Mouse (Mus musculus) T-helper 17 cell (primary cell): ENCODE results near the gene Pigf.

ENCODE experiments used
- in situ Hi-C, 2 experiments: fragments of 300-600 bp; cut with MboI, MseI; formaldehyde crosslinking; loops; 1 replicate in 1 of 2; 2 replicates in 1 of 2; pipeline ENCODE4 v1.15.1; 2025; ENCODE audit warnings: high pct_unique_total_duplicates in 2 of 2

The Pigf gene

GRCm38 (mm10) chr17:87036141-87037073 lies 11.2 kb upstream of the Pigf start:
- in situ Hi-C loops = no loop called here

DNA sequence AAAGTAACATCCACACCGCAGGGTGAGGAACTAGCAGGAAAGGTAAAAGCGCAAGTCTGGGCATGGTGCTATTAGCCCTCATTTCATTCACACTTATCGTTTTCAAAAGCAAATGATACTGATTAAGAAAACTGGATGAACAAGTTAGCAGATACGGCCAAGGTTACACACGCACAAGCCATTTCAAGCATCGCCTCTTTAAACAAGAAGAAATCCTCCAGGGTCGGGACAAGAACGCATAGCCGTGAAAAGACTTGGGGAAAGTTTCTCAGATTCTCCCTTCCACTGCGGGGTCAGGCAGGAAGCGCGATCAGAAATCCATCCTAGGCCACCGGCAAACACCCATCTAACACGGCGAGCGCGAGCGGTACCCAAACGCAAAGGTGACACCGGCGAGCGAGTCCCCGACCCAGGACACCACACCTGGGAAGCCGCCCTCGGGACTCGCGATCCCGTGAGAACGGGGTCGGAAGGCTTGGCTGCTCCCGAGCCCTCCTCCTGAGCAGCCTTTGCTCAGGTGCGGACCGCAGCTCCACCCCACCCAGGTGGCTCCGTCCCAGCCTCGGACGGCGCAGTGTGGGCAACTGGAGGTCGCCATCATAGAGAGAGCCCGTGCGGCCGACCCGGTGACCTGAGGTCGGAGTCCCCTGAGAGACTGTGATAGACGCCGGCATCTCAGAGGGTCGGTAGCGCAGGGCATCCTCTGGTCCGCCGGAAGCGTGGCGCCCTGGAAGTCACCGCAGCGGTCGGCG lies 539 bp downstream of the Pigf start:
- in situ Hi-C loops = loop anchor here (5.0 to 10.0 kb wide), 2 partner anchors 57 to 60 kb away; partner anchors contain the start of gene Rhoq (in 1 of the 2)

GRCm38 (mm10) chr17:87019692-87020091 lies 5.5 kb downstream of the Pigf start:
- in situ Hi-C loops = loop anchor here in 1 of 2 experiments (10.0 kb wide), 1 partner anchor 55 kb away; the partner anchor contains the start of gene Rhoq

DNA sequence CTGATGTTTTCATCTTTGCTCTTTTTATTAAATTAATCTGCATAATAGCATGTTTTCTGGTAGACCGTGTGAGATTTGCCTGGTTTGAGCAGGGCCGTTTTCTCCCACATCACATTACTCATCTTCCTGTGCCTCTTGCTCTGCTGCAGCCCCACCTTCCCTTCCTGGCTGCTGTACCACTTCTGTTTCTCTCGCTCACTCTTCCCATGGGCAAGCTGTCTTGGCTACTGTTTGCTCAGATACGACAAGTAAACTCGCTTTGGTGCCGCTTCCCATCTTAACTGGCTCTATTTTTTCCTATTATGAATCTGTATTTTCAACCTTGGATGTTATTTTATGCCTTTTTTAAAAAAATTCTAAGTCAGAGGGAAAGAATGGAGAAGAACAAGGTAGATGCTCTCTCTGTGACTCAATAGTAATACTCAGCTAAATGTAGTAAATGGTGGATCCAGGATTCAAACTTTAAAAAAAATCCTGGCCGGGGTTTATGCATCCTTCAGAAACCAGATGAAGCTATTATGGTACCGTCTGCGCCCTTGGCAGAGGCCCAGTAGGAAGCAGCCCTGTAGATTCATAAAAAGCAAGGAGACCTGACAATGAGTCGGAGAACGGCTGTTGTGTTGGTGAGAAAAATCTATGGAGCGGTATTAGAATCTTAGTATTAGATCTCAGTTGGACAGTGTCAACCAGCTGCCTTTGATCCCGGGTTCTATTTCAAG lies 13.7 kb downstream of the Pigf start:
- in situ Hi-C loops = loop anchor here in 1 of 2 experiments (5.0 kb wide), 1 partner anchor 36 kb away; no protein-coding TSS in a partner anchor

DNA sequence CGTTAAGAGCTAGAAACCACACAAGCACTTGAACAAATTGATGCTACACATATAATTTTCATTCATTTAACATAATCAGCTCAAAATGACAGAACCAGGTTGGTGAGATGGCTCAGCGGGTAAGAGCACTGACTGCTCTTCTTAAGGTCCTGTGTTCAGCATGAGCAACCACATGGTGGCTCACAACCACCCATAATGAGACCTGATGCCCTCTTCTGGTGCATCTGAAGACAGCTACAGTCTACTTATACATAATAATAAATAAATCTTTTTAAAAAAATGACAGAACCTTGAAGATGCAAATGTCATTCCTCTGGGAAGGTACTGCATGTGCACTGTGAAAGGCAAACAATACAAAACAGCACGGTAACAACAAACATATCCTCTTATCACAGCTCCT lies 16.3 kb downstream of the Pigf start:
- in situ Hi-C loops = loop anchor here in 1 of 2 experiments (5.0 kb wide), 1 partner anchor 92 kb away; the partner anchor contains the start of gene Tmem247

GRCm38 (mm10) chr17:86997323-86997722 lies 27.9 kb downstream of the Pigf start:
- in situ Hi-C loops = no loop called here

DNA sequence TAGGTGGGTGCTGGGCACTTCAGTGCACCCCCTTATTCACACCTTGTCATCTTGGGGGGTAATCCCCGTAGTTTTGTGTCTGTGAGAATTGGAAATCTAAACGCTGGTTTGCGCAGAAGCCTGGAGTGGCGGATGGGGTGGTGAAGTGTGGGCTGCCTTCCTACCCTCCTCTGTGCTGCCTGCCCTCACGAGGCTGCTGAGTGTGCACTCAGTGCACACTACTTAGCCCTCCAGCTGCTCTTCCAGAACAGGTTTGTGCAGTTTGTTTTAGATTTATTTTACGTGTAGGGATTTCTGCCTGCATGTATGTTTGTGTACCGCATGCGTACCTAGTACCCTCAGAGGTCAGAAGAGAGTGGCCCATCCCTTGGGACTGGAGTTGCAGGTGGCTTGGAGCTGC lies 33.9 kb downstream of the Pigf start:
- in situ Hi-C loops = loop anchor here in 1 of 2 experiments (5.0 kb wide), 1 partner anchor 74 kb away; the partner anchor contains the start of gene Tmem247

DNA sequence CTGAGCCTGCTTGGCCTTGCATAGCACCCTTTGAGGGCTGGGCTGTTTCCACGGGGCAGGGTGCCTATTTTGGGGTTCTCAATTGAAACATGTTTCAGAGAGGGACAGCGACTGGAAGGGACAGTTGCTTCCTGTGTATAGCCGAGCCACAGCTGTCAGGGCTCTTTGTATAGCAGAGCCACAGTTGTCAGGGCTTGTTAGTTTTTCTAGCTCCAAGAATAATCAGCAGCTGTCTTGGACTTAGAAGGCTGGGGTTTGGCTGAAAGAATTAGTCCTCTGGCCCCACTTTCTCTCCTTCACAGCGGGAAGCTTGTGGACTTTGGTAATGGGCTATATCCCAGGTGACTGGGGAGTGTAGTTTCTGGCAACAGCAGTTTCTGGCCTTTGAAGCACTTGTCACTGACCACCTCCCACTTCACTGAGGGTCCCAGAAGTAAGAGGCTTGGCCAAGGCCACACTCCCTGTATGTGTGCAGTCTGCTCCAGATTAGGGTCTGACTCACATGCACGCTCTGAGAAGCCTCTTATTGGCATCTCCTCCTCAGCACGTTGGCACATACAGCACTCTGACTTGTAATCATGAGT lies 36.5 kb downstream of the Pigf start:
- in situ Hi-C loops = no loop called here

- in situ Hi-C loops = no loop called here
Observed at GRCm38 (mm10) chr17:86988161-86988560, 37.0 kb downstream of the Pigf start.

DNA sequence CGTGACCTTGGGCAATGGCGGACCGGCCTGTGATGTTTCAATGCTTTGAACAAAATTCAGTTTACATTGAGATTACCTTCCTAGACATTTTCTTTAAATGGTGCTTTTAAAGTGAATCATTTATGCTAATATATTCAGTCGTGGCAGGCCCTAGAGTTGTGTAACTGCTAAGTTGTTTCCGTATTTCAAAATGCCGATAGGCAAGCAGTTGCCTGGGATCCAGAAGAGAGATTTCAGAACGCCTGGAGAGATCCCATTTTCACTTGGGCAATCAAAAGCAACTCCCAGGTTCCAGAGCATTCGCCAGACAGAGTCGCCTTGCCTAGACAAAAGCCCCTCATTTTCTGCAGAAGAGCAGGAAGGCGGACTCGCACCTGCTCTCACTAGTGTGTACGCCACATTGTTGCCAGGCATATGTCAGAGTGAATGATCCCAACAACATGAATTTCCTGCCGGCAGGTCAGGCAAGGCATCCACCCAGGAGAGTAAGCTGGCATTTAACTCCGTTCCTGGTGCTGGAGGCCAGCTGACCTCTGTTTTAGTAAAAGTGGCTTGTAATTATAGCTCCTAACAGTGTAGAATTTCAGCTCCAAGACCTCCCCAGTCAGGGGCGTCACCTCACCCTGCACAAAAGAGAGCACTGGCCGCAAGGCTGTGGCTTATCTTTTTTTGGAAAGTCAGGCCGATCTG lies 38.6 kb downstream of the Pigf start:
- in situ Hi-C loops = no loop called here

DNA sequence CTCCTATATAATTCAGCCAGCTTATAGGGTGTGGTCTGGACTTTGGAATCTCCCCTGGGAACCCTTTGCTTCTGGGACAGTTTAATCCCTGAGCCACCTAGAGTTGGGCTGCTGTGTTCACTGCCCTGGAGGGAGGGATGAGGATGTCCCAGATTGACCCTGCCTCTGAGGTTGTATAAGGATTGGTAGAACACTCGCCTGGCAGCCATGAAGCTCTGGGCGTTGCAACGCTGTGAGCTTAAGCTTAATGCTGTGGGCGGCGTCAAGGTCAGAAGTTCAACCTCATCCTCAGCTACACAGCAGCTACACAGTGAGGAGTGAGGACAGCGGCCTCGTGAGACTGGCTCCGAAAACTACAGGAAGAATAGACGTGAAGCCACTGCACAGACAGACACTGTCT lies 42.7 kb downstream of the Pigf start:
- in situ Hi-C loops = no loop called here

DNA sequence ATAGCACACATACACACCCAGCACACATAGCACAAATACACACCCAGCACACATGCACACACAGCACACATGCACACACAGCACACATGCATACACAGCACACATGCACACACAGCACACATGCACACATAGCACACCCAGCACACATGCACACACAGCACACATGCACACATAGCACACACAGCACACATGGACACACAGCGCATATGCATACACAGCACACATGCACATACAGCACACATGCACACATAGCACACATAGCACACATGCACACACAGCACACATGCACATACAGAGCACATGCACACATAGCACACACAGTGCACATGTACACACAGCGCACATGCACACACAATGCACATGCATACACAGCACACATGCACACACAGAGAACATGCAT lies 43.5 kb downstream of the Pigf start:
- in situ Hi-C loops = no loop called here

DNA sequence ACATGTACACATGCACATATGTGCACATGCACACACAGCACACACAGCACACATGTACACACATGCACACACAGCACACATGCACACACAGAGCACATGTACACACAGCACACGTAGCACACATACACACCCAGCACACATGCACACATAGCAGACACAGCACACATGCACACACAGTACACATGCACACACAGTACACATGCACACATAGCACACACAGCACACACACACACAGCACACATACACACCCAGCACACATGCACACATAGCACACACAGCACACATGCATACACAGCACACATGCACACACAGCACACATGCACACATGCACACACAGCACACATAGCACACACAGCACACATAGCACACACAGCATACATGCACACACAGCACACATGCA lies 44.0 kb downstream of the Pigf start:
- in situ Hi-C loops = no loop called here

DNA sequence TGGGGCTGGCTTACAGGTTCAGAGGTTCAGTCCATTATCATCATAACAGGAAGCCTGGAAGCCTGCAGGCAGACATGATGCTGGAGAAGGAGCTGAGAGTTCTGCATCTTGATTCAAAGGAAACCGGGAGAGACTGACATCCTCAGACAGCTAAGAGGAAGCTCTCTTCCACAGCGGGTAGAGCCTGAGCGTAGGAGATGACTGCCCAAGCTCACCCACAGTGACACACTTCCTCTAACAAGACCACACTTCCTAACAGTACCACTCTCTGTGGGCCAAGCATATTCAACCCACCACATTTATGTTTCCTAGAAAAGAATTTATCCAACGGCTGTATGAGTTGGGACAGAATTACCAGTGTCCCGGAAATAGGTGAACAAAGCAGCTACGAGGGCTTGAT lies 46.7 kb downstream of the Pigf start:
- in situ Hi-C loops = no loop called here

DNA sequence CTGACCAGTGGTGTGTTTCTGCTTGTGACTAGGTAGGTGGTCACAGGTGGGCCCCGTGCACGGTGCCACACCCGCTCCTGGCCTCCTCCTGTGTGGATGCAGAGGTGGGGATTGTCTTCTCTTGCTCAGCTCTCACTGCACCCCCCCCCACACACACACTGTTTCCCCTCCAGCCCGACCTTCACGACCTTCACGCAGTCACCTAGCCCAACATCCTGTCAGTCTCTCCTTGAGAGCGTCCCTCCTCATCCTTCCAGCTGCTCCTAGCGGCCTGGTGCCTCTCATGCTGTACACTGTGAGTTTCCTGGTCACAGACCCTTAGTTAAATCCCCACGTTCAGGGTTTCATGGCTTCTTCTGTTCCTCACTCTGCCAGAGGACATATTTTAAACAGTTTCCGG lies 48.8 kb downstream of the Pigf start:
- in situ Hi-C loops = no loop called here

GRCm38 (mm10) chr17:86973097-86973496 lies 52.1 kb downstream of the Pigf start:
- in situ Hi-C loops = no loop called here

GRCm38 (mm10) chr17:86971860-86972259 lies 53.3 kb downstream of the Pigf start:
- in situ Hi-C loops = no loop called here

DNA sequence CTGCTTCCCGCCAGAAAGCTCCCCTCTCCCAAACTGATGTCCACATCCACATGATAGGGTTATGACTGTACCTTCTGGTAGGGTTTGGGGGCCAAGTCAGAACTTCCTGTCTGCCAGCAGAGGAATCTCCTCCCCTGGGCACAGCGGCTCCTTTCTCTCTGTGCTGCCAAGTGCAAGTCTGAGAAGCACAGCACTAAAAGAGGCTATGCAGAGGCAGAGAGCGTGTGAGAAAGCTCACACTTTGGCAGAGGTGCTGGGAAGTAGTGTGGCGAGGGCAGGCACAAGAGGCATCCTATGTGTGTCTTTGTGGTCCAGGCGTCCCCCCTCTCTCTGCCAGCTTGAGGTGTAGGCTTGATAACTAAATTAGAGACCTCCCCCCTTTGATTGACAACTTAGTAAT lies 54.2 kb downstream of the Pigf start:
- in situ Hi-C loops = no loop called here

DNA sequence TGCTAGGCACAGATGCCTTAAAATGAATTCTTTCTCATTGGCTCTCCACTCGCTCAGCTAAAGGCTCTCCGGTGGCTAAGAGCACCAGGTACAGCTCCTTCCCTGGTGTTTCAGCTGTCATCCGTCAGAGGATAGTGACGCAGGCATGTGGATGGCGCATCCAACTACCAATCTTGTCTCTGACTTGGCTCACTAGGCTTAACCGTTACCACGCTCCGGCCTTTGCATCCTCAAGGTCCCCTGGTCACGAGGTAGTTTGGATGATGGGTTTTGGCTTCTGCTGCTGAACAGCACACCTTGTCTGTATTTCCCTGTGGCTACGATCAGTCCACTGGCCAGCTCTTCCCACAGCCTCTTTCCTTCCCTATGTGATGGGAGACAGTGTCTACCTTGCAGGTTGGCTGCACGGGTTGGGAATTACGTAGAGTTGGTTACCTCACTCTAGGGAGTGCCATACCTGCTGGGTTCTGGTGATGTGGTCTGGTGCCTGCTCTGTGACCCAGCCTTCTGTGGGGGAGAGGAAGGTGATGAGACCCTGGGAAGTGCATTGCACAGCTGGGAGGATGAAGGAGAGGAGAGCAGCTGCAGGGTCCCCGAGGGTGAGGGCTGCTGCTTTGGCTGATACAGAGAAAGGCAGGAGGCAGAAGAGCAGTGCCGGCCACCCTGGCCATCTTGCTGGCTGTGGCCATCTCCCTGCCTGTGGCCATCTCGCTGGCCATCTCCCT lies 55.0 kb downstream of the Pigf start:
- in situ Hi-C loops = no loop called here

DNA sequence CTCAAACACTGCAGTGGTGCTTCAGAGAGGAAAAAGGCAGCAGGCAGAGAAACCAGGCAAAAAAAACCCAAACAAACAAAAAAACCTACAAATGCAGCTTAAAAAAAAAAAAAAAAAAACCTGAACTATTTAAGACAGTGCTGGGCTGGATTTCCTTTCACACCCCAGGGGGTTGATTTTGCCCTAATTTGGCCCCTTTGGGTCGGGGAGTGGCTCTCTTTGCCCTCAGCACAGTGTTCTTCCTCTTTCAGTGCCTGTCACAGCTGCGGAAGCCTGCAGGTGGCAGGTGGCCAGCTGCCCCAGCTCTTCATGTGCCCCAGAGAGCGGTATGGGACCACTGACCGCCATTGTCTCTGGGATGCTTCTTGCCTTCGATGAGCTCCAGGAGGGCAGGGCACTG lies 55.6 kb downstream of the Pigf start:
- in situ Hi-C loops = loop anchor here (5.0 to 10.0 kb wide), 2 partner anchors 55 to 58 kb away; partner anchors contain the start of genes Cript (in 2 of the 2) and Pigf (in 2 of the 2)
